Mouse (Mus musculus) ovary, postnatal 14 days (tissue): ENCODE results near the gene Cyb5d1.

ENCODE experiments used
- DNase-seq: peaks from one replicate; pipeline ENCODE4 v3.0.0; 2022; ENCODE audit warnings: low spot score

The Cyb5d1 gene

DNA sequence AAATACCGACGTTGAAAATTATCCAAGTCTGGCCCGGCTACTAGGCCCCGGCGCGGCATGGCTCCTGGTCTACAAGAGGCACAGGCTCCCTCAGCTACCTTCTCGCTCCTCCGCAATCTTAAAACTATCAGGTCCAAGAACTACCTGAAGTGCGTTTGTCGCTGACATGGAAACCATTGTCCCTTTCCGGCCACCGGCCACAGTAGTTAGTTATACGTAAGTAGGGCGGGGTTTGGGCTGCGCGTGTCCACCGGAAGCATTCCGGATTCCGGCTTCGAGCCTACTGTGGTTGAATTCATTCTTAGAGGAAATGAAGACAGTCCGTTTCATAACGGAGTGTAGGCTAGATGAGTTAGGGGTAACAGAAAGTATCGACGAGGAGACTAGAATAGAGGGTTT, at the start of gene Cyb5d1, which contains the start of gene Naa38:
TSS of gene Cyb5d1 (minus strand) at position 397 of the 399 bp plus-strand sequence.
TSS of gene Naa38 (plus strand) at position 253 of the 399 bp plus-strand sequence.
- peak; percentile 78 for DNase-seq

- DNase-seq: no peak
These were observed 47.9 kb upstream of the Cyb5d1 start for GRCm38 (mm10) chr11:69443328-69443727.

DNA sequence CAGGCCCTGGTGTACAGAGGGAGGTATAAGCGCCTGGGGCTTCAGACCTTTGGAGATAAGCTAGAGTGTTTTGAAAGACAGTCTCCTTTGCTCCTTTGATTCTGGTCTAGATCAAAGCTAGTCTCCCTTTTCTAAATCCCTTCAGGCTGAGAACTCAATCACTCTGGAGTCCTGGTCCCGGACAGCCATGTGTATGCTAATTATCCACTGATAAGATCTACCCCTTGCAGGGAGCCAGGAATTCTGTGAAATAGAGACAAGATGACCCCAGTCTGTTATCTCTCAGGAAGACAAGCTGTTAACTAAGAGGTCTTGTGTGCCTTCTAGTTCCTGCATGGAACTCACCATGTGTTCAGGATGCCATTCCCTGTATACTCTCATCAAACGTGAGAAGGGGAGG, 41.9 kb upstream of the Cyb5d1 start:
- no peak for DNase-seq

DNA sequence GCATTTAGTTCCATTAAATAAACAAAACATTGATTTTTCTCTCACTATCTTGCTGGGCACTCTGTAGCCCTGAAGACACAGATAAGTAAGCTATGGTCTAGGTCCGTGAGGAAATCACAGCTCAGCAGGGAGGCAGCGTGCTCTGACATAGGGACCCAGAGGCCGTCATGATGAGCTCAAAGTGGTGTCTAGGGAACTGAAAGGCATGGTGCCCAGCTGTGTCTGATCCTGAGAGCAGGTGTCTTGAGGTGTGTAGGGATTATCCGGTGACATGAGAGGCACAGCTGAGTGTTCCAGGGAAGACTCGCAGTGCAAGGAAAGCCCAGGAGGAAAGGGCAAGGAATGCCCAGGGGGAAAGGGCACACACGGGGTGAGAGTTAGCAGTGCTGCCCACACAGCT, 37.8 kb upstream of the Cyb5d1 start:
- DNase-seq: no peak

DNA sequence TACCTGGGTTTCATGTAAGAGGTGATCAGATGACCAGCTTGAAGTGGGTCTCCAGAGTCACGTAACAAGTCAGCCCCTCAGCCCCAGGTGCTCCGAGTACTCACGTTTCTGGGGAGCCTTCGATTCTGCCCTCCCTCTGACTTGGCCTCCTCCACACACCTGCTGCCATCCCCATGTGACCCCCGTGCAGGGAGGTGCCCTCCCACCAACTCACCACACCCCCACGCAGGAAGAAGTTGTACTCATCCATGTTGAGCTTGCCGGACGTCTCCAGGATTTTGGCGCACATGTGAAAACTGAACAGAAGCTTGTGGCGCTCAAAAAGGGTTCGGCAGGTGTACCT, 37.2 kb upstream of the Cyb5d1 start:
- no peak for DNase-seq

DNA sequence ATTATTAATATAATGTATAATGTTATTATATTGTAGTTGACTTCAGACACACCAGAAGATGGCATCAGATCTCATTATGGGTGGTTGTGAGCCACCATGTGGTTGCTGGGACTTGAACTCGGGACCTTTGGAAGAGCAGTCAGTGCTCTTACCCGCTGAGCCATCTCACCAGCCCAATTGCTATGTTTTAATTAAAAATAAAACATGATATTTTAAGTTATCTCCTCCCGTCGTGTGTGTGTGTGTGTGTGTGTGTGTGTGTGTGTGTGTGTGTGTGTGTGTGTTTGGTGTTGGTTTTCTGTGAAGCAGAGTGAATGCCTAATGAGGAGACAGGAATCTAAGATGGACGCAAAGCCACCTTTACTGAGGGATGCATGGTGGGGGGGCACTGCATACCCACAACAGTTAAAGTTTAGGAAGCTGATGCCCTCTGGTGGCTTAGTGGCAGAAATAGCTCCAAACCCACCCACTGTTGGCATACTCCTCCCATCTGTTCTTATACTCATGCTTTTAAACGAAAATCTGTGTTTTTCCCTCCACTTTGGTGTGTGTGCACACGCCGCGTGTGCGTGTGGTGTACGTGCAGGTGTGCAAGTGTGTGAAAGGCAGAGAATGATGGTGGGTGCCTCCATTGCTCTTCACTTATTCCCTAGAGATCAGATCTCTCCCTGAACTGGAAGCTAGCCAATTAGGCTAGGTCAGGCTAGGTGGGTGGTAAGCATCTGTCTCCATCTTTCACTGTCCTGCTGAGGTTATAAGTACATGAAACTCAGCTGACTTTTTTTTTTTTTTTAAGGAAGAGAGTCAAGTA, 36.6 kb upstream of the Cyb5d1 start:
- peak; percentile 62 for DNase-seq

- no peak for DNase-seq
These were observed 35.2 kb upstream of the Cyb5d1 start for GRCm38 (mm10) chr11:69430631-69431030.

DNA sequence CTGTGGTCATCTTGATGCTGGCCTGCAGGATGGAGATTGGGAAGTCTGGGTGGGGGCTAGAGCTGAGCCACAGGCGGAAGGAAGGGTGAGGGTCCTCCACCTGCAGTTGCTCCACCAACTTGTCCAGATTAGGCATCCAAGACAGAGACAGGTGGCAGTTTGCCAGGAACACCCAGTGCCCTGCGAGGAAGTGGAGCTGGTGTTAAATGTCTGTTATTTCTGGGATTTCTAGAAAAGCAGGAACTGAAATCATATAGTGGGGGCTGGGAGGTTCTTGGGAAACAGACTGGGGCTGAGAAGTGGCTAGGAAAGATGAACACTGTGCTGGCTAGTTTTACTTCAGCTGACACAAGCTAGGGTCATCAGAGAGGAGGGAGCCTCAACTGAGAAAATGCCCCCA, 33.9 kb upstream of the Cyb5d1 start:
- no peak for DNase-seq

DNA sequence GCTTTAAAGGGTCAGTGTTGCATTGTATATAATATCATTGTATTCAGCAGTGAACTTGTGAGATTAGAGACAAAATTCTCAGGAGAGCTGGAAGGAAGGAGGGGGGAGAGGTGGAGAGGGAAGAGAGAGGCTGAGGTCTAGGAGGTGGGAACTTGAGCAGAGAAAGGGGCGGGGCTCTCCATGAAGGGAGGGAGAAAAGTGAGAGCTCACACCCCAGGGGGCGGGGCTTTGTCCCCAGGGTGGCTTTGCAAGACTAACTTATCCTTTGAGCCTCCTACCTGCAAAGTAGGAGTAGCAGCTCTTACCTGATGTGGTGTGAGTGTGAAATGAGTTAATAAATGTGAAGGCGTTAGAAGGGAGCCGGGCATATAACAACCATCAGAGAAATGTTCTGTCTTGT, 33.3 kb upstream of the Cyb5d1 start:
- DNase-seq: no peak

- DNase-seq: no peak
These were observed 30.8 kb upstream of the Cyb5d1 start for GRCm38 (mm10) chr11:69426246-69426645.

- DNase-seq: no peak
These were observed 28.5 kb upstream of the Cyb5d1 start for GRCm38 (mm10) chr11:69423885-69424284.

DNA sequence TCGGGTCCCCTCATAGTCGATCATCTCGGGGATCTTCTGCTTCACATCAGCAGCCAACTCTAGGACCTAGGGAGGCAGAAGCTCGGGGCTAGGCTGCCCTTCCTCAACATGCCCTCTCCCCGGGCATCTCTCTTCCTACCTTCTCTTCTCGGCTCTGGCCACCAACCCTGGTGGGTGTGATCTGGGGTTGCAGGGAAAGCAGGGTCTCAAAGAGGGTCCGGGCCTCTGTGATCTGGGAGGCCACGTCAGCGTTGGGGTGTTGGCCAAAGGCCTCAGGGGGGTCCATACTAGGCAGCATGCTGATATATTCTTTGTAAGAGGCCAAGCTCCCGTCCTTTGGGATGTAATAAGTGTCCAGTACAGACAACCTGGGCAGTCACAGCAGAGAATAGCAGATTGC, 27.4 kb upstream of the Cyb5d1 start:
- no peak for DNase-seq

GRCm38 (mm10) chr11:69421131-69421977, 25.9 kb upstream of the Cyb5d1 start:
- no peak for DNase-seq

- no peak for DNase-seq
These were observed 25.1 kb upstream of the Cyb5d1 start for GRCm38 (mm10) chr11:69420554-69421000.

DNA sequence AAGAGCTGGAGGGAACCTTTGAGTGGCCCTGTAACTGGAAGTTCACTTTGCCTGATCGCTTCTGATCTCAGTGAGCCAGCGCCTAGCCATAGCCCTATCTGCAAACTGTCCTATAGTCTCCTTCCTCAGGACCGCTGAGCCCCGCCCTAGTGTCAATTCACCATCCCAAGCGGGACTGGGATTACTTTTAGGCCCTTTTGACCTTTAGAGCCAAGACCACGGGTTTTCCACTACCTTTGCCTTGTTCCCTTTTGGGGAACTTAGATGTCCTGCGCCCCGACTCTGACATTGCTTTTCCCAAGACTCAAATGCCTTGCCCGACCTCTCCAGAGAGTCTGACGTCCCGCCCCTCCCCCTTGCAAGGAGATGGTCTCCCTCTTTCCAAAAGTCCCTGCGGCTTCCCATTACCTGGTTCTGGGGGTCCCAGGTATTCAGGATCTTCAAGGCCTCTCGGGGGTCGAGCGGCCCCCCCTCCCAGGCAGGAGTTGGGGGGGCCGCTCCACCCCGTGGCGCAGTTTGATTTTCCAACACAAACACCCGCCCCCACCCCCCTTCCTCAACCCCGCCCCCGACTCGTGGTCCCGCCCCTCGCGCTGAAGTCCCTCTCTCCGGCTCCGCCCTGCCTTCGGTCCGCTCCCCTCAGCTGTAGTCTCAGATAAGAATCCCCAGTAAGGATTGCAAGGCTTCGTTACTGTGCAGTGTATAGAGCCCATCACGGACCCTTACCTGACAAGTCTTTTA, 24.6 kb upstream of the Cyb5d1 start:
- DNase-seq: no peak

GRCm38 (mm10) chr11:69419443-69419812, 24.0 kb upstream of the Cyb5d1 start:
- no peak for DNase-seq

GRCm38 (mm10) chr11:69418481-69419442, 23.3 kb upstream of the Cyb5d1 start:
- DNase-seq: peak; percentile 71

- peak; percentile 96 for DNase-seq
These were observed 22.3 kb upstream of the Cyb5d1 start for GRCm38 (mm10) chr11:69417449-69418384.

GRCm38 (mm10) chr11:69416921-69417448, 21.6 kb upstream of the Cyb5d1 start:
- DNase-seq: no peak

DNA sequence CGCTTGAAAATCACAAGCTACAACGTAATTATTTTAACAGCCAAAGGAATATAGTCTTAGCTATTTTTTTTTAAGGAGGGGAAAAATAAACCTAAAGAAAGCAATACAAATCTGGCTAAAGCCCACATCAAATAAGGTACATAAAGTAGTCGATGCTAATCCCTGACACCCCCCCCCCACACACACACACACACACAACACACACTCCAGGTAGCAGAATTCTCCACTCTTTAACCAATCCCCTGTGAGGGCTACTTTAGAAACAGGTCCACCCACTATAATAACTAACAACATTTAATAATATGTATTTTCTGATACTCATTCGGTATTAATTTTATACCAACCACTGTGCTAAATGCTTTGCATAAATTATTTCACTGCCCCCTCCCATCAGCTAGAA, 21.1 kb upstream of the Cyb5d1 start:
- no peak for DNase-seq
